Mouse (Mus musculus): ENCODE results near the gene Rab38.

Gene Rab38

DNA sequence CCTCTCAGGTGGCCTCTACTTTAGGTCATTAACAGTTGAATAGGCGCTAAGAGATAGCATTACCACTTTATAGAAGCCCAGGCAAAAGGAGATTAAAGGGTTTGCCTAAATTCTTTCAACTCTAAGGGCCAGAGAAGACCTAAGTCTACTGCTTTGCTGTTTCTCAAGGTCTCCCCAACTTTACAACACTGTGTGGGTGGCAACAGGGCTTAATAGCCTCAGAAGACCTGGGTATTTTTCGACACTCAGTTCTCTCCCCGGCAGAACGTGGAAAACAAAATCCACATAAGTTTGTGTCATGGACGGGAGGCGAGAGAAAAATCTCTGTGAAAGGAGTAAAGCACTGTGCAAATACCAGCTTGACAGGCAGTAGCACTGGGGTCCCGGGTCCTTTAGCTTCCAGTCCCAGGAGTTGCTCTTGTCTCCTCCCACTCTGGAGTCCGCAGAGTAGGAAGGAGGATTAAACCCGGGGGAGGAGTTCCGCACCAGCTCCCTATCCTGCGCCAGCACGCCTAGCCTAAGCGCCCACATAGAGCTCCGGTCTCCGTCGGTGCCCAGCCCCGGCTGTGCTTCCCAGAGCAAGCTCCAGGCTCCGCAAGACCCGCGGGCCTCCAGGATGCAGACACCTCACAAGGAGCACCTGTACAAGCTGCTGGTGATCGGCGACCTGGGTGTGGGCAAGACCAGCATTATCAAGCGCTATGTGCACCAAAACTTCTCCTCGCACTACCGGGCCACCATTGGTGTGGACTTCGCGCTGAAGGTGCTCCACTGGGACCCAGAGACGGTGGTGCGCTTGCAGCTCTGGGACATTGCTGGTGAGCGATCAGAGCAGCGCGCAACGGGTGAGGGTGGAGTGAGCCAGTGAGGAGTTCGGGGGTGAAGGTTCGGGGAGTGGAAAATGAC lies at the start of gene Rab38:
Rab38 (plus strand) TSS at position 488 of the 906 bp plus-strand sequence.
- DNase-seq (ENCODE audit: low spot score in 2 of 2), result peak in 1 of 2 experiments; percentile 22

DNA sequence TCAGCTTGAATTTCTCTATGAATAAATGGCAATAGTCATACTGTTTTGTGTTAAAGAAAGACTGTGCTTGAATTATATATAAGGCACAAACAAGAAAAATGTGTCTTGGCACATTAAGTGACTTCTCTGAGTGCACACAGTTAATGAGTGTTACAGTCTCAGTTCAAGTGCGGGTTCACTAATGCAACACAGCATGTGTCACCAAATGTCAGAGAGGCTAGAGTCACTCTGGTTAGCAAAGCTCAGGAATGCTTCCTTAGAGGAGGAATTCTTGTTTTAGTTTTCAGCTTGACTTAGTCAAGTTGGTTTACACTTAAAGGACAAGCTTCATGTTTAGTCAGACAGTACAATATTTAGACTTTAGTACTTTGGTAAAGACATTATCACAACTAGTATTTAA lies 35.5 kb upstream of the Rab38 start:
- DNase-seq (ENCODE audit: low spot score in 2 of 2), result no peak

DNA sequence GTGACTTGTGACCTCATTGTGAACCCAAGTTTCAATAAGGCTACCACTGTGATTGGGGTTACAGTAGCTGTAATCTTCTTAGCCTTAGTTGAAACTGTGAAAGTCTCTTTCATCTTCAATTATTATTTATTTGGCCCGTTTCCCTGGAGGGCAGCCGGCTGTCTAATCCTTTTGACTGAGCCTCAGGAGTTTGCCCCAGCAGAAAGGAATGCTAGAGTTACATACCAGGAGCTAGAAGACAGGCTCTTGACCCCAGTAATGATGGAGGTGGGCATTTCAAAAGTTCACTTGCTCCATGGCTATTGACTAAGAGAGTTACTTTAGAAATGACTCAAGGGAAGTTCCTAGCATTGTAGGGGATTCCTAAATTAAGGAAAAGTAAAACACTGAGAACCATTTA lies 34.3 kb upstream of the Rab38 start:
- no peak for DNase-seq (ENCODE audit: low spot score in 2 of 2)

DNA sequence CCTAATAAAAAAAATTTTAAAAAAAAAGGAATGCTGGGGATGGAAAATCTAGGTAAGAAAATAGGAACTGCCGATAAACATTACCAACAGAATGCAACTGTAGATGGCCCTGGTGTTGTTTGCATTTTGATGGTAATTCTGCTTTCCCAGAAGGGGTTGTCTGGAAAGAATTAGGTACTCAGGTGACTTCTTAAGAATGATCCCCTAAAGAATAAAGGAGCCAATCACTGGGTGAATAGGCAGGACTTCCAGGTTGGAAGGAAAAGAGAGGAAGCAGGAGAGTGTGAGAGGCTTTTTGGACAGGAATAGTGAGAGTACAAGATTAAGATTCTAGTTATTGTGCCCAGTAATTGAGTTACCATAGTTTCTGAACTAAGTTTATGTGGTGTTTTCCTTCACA lies 24.8 kb upstream of the Rab38 start:
- no peak for DNase-seq (ENCODE audit: low spot score in 2 of 2)

DNA sequence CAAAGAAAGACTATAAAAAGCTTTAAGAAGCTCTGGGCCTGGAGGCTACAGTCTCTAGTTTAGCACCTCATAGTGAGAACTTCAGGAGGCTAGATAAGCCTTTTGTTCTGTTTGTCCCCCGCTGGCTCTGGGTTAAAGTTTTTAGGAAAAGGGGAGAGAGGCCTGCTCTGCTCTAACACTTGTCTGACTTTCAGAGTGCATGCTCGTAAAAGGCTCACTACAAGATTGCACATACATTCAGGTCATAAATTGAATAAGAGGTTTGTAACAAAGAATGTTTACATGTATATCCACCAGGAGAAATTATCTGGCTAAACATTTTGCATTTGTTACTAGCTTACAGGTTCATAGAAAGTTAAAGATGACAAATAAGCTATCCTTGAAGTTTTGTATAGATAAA lies 23.6 kb upstream of the Rab38 start:
- no peak for DNase-seq (ENCODE audit: low spot score in 2 of 2)

DNA sequence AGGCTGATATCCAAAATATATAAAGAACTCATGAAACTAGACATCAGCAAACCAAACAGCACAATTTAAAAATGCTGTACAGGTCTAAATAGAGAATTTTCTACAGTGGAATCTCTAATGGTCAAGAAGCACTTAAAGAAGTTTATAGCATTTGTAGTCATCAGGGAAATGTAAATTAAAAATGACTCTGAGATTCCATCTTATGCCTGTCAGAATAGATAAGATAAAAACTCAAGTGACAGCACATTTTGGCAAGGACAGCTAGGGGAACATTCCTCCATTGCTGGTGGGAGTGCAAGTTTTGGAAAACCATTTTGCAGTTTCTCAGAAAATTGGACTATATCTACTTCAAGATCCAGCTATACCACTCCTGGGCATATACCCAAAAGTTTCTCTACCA lies 8.3 kb upstream of the Rab38 start:
- DNase-seq (ENCODE audit: low spot score in 2 of 2), result no peak

DNA sequence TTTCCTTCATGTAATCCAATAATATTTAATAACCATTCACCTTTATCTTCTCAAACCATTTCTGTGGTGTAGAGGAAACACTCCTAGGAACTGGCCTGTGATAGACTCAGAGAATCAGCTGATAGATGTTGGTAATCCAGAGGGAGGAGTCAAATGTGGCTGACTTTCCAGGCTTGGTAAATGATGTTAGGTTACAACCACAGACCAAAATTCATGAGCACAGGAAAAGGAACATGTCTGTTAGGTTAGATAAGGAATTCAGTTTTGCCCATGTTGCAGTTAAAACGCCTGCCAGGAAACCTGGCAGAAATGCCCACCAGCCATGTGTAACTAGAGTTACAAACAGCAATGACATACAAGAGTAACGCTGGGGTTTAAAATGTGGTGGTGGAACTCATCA lies 6.2 kb upstream of the Rab38 start:
- DNase-seq (ENCODE audit: low spot score in 2 of 2), result no peak

DNA sequence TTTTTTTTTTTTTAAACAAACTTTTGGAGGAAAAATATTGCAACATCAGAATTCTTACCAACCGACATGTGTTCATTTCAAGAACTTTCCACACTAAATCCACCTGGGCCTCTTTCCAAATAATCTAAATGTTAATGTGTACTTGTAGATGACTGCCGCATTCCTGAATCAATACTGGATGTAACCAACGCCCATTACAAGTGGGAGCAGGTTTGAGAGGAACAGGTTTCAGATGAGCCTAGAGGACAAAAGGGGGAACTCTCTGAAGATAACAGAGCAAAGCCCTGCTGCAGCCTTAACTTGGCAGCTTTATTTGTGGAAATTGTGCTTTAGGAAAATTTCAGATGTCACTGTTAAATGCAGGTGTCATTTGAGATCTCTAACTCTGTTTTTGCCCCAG lies 4.3 kb upstream of the Rab38 start:
- DNase-seq (ENCODE audit: low spot score in 2 of 2), result no peak

DNA sequence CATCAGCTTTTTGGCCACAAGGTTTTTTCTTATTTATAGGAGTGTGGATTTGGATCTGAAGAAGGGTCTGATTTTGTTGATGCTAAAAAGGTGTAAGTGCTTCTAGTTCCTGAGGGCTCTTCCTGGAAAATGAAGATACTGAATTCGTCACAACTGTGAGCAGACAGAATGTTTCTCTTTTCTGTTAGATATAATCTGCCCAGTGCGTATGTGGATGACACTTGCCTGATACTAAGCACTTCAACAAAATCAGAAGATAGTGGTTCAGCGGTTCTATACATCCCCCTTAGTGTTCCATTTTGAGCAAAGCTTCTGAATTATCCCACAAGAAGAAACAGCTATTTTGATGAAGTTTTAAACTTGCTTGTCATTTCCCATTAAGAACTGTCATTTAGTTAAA lies 2.6 kb upstream of the Rab38 start:
- DNase-seq (ENCODE audit: low spot score in 2 of 2), result no peak

DNA sequence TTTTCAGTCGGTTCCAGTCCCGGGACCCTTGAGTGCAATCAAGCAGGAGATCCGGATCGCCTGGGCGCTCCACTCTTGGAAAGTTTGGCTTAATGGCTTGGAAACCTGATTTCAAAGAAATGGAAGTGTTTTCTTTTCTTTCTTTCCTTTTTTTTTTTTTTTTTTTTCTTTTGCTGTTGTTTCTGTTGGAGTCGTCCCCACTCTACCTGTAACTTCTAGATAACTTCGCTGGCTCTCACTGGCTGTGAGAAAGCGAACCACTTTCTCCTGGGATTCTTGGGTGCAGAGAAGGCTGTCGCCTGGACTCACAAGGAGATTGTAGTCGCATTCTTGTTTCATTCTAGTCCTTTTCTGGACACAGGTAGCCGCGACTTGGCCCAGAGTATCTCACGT lies 615 bp downstream of the Rab38 start:
- DNase-seq (ENCODE audit: low spot score in 2 of 2), result no peak

DNA sequence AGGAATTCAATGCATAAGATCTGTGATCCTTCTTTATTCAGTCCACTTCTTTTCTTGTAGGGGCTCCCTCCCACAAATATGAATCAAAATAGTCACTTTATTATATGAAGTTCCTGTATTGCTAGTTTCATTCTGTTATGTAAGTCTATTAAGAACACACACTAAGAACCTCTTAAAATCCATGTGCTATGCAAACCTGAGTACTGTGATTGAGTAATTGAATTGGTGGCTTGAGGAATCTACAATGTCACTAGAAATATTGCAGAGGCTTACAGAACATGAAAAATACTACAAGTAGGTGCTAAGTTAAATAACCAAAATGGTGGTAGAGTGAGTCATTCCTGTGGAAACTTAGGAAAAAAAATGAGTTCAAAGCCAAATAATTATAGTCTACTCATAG lies 10.2 kb downstream of the Rab38 start:
- DNase-seq (ENCODE audit: low spot score in 2 of 2), result no peak

DNA sequence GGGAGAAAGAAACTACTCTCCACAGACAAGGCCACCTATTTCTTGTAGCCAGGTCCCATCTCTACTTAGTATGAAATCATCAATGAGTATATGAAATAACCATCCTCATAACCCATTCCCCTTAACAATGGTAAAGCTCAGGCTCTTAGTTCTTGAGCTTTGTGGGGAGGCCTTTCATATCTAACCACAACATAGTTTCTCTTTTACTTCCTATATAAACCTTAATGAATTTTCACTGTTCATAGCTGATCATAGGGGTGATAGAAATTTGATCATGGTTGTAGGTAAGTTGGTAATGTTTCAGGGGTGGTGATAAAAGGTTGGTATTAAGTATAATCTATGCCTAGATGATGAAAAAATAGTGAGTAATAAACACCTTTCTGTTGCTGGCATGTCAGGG lies 12.6 kb downstream of the Rab38 start:
- no peak for DNase-seq (ENCODE audit: low spot score in 2 of 2)

DNA sequence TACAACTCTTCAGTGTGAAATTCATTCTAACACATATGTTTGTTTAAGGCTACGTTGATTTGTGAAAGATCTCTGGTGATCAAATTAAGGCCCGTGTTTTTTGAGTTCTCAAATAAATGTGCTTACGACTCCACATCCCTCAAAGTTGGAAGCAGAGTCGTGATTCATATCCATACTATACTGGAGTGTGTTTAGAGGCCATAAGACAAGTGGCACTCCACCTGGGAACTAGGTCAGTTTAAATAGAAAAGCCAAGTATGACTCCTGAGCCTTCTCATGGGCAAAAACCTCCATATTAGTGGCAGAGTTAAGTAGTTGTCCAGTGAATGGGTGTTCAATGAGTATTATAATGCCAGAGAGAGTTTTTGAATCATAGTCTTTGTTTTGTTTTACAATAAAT lies 13.4 kb downstream of the Rab38 start:
- DNase-seq (ENCODE audit: low spot score in 2 of 2), result no peak

DNA sequence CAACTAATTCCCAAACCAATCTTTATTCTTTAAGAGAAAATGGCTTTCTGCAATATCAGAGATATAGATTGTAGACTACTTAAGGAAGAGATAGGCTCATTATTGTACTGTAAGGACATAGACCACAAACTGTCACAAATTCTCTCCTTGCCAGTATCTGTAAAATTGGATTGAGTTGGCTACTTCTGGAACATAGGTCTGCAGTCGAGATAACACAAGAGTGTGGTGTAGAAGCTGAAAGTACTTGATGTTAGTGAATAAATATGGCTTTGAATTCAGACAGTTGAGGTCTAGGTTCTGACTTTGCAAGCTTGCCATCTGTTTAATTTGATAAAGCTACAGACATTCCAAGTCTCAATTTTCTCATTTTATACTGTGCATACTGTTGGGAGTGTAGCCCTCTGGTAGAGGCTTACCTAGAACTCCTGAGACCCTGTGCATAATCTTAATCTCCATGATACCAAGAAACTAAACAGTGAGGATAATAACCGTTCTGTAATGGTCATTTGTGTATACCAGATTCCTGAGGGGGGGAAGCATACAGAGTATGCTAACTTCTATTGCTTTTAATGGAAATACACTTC lies 15.3 kb downstream of the Rab38 start:
- DNase-seq (ENCODE audit: low spot score in 2 of 2), result no peak

DNA sequence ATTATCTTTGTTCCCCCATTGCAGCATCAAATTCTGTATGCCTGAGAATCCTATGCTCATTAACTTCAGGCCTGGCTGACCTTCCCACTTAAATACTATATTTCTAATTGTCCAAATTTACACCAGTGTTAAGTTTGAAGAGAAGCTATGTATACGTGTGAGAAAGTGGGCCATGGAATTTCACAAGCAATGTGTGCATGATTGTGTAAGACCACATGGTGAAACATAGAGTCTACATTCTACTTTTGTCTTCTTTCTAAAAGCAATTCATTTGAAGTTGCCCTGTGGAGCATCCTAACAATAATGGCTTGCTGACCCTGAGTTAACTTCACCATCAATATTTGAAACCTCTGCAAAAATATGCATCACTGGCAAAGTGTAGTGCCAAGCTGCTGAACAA lies 23.2 kb downstream of the Rab38 start:
- DNase-seq (ENCODE audit: low spot score in 2 of 2), result no peak

DNA sequence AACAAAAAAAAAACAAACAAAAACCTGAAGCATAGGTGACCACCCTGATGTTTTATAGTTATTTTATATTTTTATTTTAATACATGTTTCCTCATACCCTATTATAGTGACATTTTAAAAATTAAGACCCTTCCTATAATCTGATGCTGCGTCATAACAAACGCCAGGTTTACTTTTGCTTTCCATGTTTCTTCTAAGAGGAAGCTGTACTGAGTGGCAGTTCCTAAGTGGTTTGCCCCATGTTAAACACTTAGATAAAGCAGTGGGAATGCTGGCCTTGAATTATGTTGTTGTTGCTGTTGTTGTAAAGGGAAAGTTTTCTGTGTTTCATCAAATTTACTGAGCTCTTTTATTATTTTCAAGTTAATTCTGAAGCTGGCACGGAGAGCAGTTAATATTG lies 27.8 kb downstream of the Rab38 start:
- no peak for DNase-seq (ENCODE audit: low spot score in 2 of 2)

DNA sequence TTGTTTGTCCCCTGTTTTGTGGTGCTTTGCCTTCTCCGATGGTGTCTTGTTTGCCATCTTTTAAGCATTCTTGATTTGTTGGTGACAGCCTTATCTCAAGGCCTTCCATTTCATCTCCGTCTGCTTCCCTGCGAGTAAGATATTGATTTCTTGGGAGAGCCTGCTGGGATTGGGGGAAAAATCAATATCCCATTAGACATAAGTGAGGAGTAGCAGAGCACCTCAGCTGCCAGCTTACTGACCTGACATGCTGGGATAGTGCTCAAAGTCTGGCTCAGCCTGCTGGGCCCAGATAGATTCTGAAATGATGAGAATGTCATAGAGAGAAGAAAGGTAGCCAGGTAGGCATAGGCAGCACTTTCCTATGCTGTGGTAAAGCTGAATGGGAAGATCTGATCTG lies 37.7 kb downstream of the Rab38 start:
- DNase-seq (ENCODE audit: low spot score in 2 of 2), result no peak

DNA sequence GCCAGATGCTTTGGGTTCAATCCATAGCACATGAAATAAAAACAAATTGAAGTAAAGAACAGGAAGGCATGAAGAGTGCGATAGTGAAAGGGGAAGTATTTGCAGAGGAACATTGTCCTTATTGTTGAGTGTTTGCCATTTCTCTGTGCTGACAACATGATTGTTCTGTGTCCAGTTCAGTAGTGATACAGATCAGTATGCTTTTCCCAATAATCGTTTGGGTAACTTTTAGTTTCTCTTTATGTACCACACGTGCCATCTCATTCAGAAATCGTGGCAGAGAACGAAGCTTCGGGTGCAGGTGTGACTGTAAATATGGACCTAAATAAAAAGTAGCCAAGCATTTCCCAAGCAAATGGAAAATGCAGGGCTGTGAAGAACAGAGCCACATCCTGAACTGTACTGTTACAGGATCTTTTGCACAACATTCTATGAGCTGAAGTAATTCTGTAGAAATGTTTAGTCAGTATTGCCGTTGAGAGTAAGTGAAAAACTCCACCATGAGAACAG lies 52.1 kb downstream of the Rab38 start:
- no peak for DNase-seq (ENCODE audit: low spot score in 2 of 2)

DNA sequence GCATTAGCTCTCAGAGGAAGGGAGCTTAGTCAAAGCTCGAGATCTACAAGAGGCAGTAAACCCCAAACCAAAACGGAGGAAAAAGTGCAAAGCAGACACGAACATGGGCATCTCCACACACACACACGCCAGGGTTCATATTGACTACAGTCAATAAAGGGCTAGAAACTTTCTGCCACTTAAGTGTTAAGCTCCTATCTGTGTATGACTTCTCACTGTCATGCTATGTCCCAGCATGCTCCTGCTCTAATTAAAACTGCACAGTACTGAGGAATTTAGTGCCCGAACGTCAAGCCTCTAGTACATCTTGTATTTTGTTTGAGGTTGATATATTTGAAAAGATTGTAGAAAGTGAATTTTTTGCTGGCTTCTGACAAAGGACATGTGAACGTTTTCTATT lies 52.6 kb downstream of the Rab38 start:
- DNase-seq (ENCODE audit: low spot score in 2 of 2), result no peak

DNA sequence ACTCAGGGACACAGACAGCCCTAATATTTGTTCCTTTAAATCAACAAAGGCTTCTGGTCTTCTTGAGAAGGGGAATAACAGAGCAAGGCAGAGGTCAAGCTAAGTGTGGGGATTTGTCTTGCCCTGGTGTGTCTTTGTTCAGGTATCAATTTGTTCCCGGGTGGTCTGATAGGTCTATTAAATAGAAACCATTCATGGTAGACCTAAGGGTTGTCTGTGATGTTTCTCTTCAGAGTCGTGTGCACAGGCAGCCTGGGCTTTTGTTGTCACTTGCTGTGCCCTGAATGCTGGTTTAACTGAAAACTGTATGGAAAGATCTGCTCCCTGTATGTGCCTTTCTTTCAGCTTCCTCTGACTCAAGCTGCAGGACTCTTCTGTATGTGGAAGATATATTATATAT lies 60.9 kb downstream of the Rab38 start:
- no peak for DNase-seq (ENCODE audit: low spot score in 2 of 2)

DNA sequence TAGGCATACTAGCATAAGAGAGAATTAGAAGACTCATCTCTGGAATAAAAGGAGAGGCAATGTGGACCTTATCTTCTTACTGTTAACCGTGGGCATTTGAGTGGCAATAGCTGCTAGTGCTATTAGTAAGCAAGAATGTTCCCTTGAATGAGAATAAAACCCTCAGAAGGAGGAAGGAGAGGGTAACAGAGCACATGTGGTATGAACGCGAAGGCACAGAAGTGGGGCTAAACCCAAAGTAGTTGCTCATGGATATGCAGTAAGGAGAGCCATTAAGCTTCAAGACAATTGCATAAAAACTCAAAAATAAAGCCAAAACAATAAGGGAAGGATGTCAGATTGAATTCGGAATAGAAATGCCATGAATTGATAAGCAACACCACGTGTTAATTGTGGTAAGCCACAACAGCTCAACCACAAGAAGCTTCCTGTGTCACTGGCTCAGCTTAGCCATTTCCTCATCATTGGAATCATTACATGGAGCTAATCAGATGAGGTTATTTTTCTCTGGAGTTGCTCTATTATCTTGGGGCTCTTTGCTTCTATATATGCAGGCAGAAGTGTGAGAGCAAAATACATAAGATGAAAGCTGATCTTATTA lies 72.2 kb downstream of the Rab38 start:
- no peak for DNase-seq (ENCODE audit: low spot score in 2 of 2)

DNA sequence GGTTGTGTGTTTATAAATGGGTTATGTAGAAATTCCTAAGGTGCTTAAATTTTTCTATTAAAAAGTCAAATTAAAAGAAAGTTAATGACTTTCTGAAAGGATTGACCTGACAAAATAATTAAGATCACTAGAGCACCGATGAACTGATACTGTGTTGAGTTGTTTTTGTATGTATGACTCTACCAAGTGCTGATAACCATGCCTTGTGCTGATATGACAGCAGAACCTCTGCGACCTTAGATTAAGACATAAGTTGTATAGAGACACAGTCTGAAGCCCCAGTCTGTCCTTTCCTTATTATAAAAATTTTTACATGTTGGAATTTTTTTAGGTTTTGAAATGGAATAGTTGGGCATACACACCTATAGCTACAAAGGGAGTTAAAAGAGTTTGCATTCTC lies 79.7 kb downstream of the Rab38 start:
- DNase-seq (ENCODE audit: low spot score in 2 of 2), result no peak

DNA sequence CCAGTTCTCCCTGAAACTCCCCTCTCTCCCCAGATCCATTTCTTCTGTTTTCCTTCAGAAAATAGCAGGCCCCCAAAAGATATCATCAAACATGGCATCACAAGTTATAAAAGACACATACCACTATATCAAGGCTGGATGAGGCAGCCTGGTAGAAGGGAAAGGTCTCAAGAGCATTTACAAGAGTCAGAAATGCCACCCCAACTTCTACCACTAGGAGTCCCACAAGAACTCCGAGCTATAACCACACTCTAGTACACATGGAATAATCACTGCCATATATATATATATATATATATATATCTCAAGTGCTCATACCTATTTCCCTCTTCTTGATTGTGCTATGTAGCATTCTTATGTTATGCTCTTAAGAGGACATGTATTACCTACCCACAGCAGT lies 92.4 kb downstream of the Rab38 start:
- no peak for DNase-seq (ENCODE audit: low spot score in 2 of 2)
